Mouse (Mus musculus) gastrocnemius, postnatal 25 days (tissue): ENCODE measurements at regions not wholly inside any gene's neighbourhood (a gene's known extent, or its start where the extent isn't known, plus 50 kb on each side); places are given as distances from the start of the nearest gene placed in this dataset.

Experiments used
- DNase-seq: peaks from one replicate; pipeline ENCODE4 v3.0.0; 2022

DNA sequence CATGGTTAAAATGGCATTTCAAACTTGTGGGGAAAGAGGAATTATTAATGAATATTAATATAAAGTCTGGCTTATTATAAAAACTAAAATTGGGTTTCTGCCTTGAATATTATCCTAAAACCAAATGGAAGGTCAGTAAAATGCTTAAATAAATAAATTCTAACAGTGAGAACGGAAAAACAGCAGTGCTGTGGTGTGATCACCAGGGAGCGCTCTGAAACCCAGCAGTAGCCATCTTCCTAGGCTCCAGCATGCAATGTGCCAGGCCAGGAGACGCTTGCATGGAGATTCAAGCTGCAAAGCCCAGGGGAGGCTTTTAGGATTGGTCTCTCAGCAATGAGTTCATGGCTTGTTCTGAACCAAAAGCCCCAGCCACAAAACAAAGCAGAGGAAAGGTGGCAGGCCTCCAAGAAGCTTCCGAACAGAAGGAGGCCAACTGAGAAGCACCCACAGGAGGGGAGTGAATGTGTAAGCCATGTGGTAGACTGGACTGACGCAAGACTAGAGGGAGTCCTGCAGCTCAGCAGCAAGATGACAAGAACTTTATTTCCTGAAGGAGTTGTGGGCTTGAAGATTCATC is 52.3 kb upstream of the Bace2 start:
- peak; percentile 53 for DNase-seq
